Mouse (Mus musculus): ENCODE data around the gene Pnrc2. TPM values are rescaled to one million over a fixed set of nuclear protein-coding genes. Genes with fewer than 3 reads are reported as not detected.

Pnrc2 gene
- polyA plus RNA-seq, 1 experiment from 2014 or later = 109 TPM

DNA sequence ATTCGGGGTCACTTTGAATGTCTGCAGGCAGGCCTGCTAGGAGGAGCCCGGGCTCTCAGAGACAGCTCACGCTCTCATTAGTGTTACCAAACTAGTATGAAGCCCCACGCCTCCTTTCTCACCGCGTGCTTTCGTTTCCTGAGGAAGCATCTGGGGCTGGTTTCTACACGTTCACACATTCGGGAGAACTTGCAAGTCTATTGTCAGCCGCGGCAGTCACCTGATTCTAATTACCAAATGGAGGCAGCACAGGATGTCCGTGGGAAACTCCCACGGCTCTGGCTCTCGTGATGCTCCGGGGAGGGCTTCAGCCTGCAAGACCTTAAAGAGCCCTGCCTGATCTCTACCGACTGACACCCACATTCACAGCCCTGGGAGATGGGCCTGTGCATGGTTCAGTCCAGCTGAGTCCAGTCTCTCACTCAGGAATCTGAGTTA, 3.0 kb upstream of the Pnrc2 start:
- ATAC-seq (ENCODE audit: low read depth) = no peak

DNA sequence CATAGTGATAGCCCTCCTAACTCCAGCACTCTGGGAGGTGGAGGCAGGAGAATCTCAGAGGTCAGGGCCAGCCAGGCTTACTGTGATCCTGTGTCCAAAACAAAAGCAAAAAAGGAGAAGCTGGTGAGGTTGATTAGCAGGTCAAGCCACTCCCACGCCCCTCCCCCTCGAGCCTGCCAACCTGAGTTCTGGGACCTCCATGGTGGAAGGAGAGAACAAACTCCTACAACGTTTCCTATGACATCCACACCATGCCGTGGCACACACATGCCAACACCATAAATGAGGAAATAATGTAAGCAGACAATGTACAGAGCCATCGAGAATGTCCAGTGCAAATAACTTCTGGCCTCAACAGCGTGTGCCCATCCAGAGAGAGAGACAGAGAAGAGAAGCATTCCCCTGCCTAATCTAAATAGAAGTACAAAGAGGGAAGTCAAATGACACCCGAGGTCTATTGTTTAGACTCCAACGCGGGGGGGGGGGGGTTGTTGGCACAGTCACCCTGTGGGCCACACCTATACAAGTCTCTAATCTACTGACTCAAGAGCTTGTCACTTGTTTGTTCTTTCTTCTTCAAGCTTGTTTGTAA, 2.4 kb upstream of the Pnrc2 start:
- no peak for ATAC-seq (ENCODE audit: low read depth)
- H3K27ac ChIP-seq (replicated peaks) = peak overlapping the region; percentile 61
- WGBS = 6% methylated on average over 9 of the region's 9 CpGs
- H3K9ac ChIP-seq = no peak overlapping the region
- H3K27me3 ChIP-seq = no peaks in the 10 kb centered on the region
- H3K4me3 ChIP-seq = peak overlapping the region; percentile 13
- H3K4me2 ChIP-seq = peak overlapping the region; percentile 53
- H3K4me1 ChIP-seq (replicated peaks) = peaks cover 49% of the 10 kb centered on the region
- H3K9me3 ChIP-seq = no peaks in the 10 kb centered on the region
- H3K36me3 ChIP-seq = peaks cover 11% of the 10 kb centered on the region; the same call in 1 of the 2 replicates

More for the DNA sequence above, 3.0 kb upstream of the Pnrc2 start:
- 1% methylated on average over 16 of the region's 16 CpGs for WGBS
- H3K27ac ChIP-seq (replicated peaks) = peak overlapping the region; percentile 61
- H3K4me1 ChIP-seq (replicated peaks) = peaks cover 45% of the 10 kb centered on the region
- H3K4me2 ChIP-seq = peak overlapping the region; percentile 53
- H3K36me3 ChIP-seq = peaks cover 8% of the 10 kb centered on the region; the same call in 1 of the 2 replicates
- no peaks in the 10 kb centered on the region for H3K9me3 ChIP-seq
- H3K27me3 ChIP-seq = no peaks in the 10 kb centered on the region
- peak overlapping the region; percentile 58 for H3K9ac ChIP-seq
- H3K4me3 ChIP-seq = peak overlapping the region; percentile 13

DNA sequence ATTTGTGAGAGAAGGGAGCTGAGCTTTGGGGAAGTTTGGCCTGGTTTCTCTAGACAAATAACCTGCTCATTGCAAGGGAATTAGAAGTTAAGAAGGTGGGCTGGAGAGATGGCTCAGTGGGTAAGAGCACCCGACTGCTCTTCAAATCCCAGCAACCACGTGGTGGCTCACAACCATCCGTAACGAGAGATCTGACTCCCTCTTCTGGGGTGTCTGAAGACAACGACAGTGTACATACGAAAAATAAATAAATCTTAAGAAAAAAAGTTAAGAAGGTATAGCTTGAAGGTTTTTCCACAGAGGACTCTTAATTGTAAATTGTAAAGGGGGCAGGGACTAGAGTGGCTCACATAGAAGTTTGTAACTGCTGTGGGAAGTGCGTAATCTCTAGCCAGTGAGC, 1.9 kb upstream of the Pnrc2 start:
- no peak overlapping the region for H3K4me3 ChIP-seq
- peaks cover 11% of the 10 kb centered on the region; the same call in 1 of the 2 replicates for H3K36me3 ChIP-seq
- H3K9ac ChIP-seq = no peak overlapping the region
- 31% methylated on average over 7 of the region's 7 CpGs for WGBS
- peak overlapping the region; percentile 97; the same call in 1 of the 2 replicates for H3K27ac ChIP-seq (replicated peaks)
- H3K27me3 ChIP-seq = no peaks in the 10 kb centered on the region
- ATAC-seq (ENCODE audit: low read depth) = no peak
- H3K4me1 ChIP-seq (replicated peaks) = peaks cover 54% of the 10 kb centered on the region
- no peaks in the 10 kb centered on the region for H3K9me3 ChIP-seq
- no peak overlapping the region for H3K4me2 ChIP-seq

DNA sequence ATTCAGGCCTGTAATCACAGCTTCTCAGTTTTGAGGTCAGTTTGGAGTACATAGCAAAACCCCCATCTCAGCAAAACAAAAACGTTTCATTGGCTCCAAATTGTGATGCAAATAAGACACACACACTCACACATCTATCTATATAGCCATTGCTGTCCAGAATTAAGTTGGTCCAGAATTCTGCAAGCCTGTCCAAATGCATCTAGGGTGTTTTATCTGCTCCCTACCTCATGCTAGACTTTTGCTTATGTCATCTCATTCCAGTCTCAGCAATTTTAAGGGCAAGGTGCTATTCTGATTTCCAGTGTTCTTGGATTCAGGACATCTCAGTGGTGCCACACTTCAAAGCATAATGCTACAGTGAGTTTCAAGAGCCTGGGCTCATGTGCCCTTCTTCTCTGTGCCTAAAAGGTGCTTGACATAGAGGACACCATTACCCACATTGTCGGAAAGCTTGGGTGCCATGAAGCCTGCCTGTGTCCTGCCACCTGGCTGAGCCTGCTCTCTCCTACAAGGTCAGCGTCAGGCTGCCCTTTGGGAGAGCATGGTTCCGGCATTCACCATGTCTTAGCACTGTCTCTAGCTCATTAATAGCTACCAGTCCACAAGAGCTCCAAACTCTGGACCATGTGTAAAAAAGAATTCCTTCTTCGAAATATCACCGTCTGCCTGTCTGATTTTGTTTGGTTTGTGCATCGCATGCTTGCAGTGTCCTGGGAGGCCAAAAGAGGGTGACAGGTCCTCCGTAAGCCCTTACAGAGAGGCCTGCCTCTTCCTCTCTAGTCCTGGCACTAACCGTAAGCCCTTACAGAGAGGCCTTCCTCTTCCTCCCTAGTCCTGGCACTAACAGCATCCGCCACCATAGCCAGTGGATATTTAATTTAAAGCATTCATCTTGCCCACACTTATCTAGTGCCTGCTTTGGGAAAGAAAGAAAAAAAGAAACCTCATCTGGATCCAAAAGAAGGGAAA, 1.2 kb upstream of the Pnrc2 start:
- Histone ChIP-seq H3K4me1 (replicated peaks) (peaks cover 57% of the 10 kb centered on the region), H3K4me2 (peak overlapping the region; percentile 87), H3K4me3 (no peak overlapping the region), H3K27me3 (no peaks in the 10 kb centered on the region), H3K27ac (replicated peaks) (peak overlapping the region; percentile 97), H3K9me3 (no peaks in the 10 kb centered on the region), H3K36me3 (peaks cover 11% of the 10 kb centered on the region; the same call in 1 of the 2 replicates), H3K9ac (peak overlapping the region; percentile 92)
- WGBS = 83% methylated on average over 10 of the region's 10 CpGs
- ATAC-seq (ENCODE audit: low read depth) = no peak

DNA sequence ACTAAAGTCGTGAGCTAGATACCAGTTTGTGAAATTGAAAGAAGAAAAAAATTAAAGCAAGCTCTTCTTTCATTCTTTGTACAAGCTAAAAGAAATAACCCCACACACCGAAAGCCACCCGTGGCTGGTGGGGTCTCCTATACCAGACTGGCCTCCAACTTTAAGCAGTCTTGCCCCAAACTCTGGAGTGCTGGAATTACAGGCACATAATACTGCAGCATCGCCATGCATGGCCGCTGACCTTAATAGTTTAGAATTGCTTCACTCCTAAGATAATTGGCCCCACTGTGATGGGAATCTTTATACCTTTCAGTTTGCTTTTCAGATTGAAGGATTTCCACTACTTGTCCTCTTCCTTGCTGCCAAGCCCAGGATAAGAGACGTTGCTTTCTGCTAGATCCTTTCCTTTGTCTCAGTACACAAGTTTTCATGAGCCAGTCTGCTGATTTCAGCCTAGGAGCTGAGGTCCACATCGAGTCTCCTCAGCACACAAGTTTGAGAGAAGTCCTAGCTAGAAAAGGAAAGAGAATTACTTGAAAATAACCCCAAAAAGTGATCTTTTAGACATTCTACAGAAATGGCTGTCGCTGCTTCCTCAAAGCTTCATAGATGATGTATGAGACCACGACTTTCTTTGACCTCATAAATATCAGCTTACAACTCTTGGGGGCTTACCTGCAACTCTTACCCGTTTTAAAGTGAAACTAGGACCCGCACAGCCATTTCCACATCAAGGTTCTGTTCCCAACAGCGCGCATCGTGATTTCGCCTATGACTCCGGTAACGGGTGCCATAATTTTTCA, 860 bp downstream of the Pnrc2 start:
- no peak for ATAC-seq (ENCODE audit: low read depth)
- peaks cover 15% of the 10 kb centered on the region; the same call in 1 of the 2 replicates for H3K36me3 ChIP-seq
- peak overlapping the region; percentile 58 for H3K4me3 ChIP-seq
- 9% methylated on average over 17 of the region's 17 CpGs for WGBS
- H3K4me1 ChIP-seq (replicated peaks) = peaks cover 57% of the 10 kb centered on the region
- peak overlapping the region; percentile 87 for H3K4me2 ChIP-seq
- peak overlapping the region; percentile 92 for H3K9ac ChIP-seq
- peak overlapping the region; percentile 97 for H3K27ac ChIP-seq (replicated peaks)
- no peaks in the 10 kb centered on the region for H3K27me3 ChIP-seq
- no peaks in the 10 kb centered on the region for H3K9me3 ChIP-seq

DNA sequence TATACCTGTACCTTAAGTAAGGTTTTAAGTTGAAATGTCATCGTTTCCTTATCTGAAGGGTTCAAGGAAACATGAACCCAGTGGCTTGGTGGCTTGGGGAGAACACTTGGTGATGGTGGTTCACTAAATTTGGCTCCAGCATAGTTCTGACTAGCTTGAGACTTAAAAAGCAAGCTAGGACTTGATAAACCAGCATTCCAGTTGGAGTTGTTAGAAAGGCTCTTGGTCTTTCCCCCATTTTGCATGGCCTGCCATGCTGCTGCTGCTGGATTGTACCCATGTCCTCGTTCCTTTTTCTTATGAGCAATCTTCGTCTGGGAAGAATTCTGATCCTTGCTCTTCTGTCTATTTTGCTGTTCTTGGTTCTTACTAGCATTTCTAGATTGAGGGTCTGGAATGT, 1.6 kb downstream of the Pnrc2 start:
- H3K27me3 ChIP-seq = no peaks in the 10 kb centered on the region
- no peak for ATAC-seq (ENCODE audit: low read depth)
- peak overlapping the region; percentile 97; the same call in 1 of the 2 replicates for H3K27ac ChIP-seq (replicated peaks)
- H3K4me3 ChIP-seq = peak overlapping the region; percentile 58
- WGBS = 57% methylated on average over 3 of the region's 3 CpGs
- peak overlapping the region; percentile 87 for H3K4me2 ChIP-seq
- H3K4me1 ChIP-seq (replicated peaks) = peaks cover 56% of the 10 kb centered on the region
- H3K9me3 ChIP-seq = no peaks in the 10 kb centered on the region
- peak overlapping the region; percentile 92 for H3K9ac ChIP-seq
- H3K36me3 ChIP-seq = peaks cover 15% of the 10 kb centered on the region; the same call in 1 of the 2 replicates

DNA sequence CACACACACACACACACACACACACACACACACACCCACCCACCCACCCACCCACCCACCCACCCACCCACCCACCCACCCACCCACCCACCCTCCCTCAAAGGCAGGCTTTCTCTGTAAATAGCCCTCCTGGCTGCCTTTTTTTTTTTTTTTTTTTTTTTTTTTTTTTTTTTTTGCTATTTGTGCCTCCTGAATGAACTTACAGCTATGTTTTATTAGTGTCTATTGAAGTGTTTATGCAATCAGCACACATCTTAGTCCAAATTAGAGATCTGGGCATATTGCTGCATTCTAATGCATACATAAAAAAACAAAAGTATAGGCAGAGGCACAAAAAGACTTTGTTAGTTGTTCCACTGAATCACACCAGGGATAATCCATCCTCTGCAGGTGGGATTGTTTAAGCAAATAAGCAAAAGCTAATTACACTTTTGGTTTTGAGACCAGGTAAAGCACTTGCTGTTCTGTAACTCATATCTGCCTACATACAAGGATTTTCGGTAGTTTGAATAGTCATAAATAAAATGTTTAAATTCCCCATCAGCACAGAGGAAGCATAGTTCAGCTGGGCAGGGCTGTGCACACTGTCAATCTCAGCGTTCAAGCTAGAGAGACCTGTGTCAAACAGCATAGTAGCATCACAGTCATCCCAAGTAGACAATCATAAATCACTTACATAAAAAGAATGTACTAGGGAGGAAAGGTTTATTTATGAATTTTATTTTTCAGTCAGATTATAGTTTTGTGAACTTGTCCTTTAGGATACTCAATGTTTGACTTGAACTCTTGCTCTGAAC, 3.2 kb downstream of the Pnrc2 start:
- H3K36me3 ChIP-seq = peaks cover 15% of the 10 kb centered on the region; the same call in 1 of the 2 replicates
- peak overlapping the region; percentile 55; the same call in 1 of the 2 replicates for H3K9ac ChIP-seq
- no peak for ATAC-seq (ENCODE audit: low read depth)
- peaks cover 40% of the 10 kb centered on the region for H3K4me1 ChIP-seq (replicated peaks)
- peak overlapping the region; percentile 9; the same call in 1 of the 2 replicates for H3K4me3 ChIP-seq
- H3K9me3 ChIP-seq = no peaks in the 10 kb centered on the region
- peak overlapping the region; percentile 23; the same call in 1 of the 2 replicates for H3K27ac ChIP-seq (replicated peaks)
- H3K4me2 ChIP-seq = peak overlapping the region; percentile 87
- no peaks in the 10 kb centered on the region for H3K27me3 ChIP-seq
- WGBS = 35% methylated on average over 2 of the region's 2 CpGs

DNA sequence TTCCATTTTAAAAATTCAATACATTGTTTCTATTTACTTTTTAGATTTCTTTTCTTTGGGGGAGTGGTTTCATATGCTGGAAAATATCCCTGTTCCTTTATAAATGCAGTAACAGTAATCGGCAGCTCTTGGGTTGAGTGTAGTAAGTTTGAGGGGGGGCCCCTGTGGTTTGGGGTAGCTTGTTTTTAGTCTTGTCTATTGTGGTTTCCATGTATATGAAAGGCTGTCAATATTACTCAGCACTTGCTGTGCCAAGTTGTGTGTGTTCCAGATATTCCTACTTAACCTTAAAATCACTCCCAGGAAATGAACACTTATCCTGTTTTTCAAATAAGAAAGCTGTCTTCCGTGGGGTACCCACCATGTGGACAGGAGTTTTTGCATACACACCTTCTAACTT, 4.7 kb downstream of the Pnrc2 start:
- H3K36me3 ChIP-seq = peaks cover 15% of the 10 kb centered on the region; the same call in 1 of the 2 replicates
- H3K4me2 ChIP-seq = no peak overlapping the region
- H3K4me3 ChIP-seq = no peak overlapping the region
- no peak for ATAC-seq (ENCODE audit: low read depth)
- WGBS = 73% methylated on average over 2 of the region's 2 CpGs
- H3K27me3 ChIP-seq = no peaks in the 10 kb centered on the region
- H3K4me1 ChIP-seq (replicated peaks) = peaks cover 26% of the 10 kb centered on the region
- H3K9ac ChIP-seq = no peak overlapping the region
- no peak overlapping the region for H3K27ac ChIP-seq (replicated peaks)
- no peaks in the 10 kb centered on the region for H3K9me3 ChIP-seq

DNA sequence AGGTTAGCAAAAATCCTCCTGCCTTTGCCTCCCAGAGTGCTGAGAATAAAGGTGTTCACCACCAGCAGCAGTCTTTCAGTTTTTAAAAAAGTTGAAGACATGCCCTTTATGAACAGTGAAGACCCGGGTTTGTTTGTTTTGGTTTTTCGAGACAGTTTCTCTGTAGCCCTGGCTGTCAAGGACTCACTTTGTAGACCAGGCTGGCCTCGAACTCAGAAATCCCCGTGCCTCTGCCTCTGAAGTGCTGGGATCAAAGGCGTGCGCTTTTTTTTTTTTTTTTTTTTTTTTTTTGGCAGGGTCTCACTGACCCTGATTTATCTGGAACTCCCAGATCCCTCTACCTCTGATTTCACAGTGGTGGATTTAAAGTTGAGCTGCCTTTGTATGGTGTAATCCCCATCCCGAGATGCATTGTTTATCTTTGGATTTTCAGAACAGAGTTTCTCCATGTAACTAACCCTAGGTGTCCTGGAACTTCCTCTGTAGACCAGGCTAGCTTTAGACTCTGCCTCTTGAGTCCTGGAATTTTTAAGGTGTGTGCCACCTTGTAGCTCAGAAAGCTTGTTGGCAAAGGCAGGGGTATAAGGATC, 16.0 kb downstream of the Pnrc2 start:
- peaks cover 52% of the 10 kb centered on the region for H3K4me1 ChIP-seq (replicated peaks)
- H3K27ac ChIP-seq (replicated peaks) = no peak overlapping the region
- H3K4me2 ChIP-seq = peak overlapping the region; percentile 74
- peak overlapping the region; percentile 92 for H3K4me3 ChIP-seq
- H3K27me3 ChIP-seq = no peaks in the 10 kb centered on the region
- peaks cover 9% of the 10 kb centered on the region for H3K36me3 ChIP-seq
- H3K9me3 ChIP-seq = no peaks in the 10 kb centered on the region
- WGBS = 10% methylated on average over 7 of the region's 7 CpGs
- ATAC-seq (ENCODE audit: low read depth) = no peak
- H3K9ac ChIP-seq = peak overlapping the region; percentile 97

DNA sequence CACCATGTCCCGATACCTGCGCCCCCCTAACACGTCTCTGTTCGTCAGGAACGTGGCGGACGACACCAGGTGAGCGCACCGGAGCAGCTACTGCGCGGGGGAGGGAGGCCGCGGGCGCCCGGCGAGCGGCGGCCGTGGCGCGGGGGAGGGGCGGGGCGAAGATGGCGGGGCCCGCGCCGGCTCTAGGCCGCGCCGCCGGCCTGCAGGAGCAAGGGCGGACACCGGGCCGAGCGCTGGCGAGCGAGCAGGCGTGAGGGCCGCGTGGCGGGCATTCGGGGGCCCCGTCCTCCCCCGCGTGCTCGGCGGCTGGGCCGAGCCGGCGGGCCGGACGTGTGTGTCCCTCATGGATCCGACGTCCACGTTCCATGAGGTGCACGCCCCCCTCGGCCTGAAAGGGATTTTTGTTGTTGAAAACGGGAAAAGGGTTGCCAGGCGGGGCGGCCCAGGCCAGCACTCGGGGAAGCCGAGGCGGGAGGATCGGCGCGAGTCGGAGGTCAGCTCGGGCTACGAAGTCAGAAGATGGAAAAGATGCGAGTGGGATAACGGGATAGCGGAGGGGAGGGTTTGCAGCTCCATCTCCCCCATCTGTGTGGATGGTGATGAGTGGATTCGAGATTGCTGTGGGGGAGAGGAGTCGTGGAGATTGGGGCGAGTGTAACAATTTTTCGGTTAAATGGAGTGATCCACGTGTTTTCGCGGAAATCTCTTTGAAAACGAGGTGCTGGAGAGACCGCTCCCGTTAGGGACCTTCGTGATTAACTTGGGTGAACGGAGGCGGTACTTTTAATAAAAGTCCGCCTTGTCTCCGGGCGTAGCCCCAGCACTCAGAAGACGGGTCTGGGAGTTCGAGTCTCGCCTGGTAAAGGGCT, 17.2 kb downstream of the Pnrc2 start:
- Histone ChIP-seq H3K9ac (peak overlapping the region; percentile 97), H3K36me3 (no peaks in the 10 kb centered on the region), H3K4me2 (peak overlapping the region; percentile 74), H3K27ac (replicated peaks) (peak overlapping the region; percentile 98), H3K27me3 (no peaks in the 10 kb centered on the region), H3K4me1 (replicated peaks) (peaks cover 52% of the 10 kb centered on the region), H3K9me3 (no peaks in the 10 kb centered on the region), H3K4me3 (peak overlapping the region; percentile 92)
- ATAC-seq (ENCODE audit: low read depth) = peak; percentile 79
- WGBS = under 1% methylated on average over 64 of the region's 91 CpGs
